Mouse (Mus musculus) forebrain, embryonic 10.5 days (tissue): ENCODE data around the gene Rab4a. TPM values are rescaled to one million over a fixed set of nuclear protein-coding genes. Genes with fewer than 3 reads are reported as not detected.

ENCODE experiments used
- DNase-seq: peaks from one replicate; pipeline ENCODE4 v3.0.0-alpha.2; 2017; ENCODE audit warnings: low spot score; ENCODE audit errors: extremely low spot score
- H3K27ac ChIP-seq: fragments of 300-500 bp; sonication (generic); 2 replicates; pipeline ENCODE4 v1.5.1; 2016; ENCODE audit warnings: mild to moderate bottlenecking
- H3K27me3 ChIP-seq: fragments of 300-500 bp; sonication (generic); 2 replicates; pipeline ENCODE4 v1.6.1; 2016; ENCODE audit warnings: mild to moderate bottlenecking; ENCODE audit not compliant: poor library complexity, severe bottlenecking
- H3K36me3 ChIP-seq: fragments of 300-500 bp; sonication (generic); replicated peaks from 2 replicates; pipeline ENCODE4 v1.6.1; 2016; ENCODE audit warnings: mild to moderate bottlenecking, moderate library complexity
- H3K4me1 ChIP-seq: fragments of 300-500 bp; sonication (generic); 2 replicates; pipeline ENCODE4 v1.6.1; 2016
- H3K4me3 ChIP-seq: fragments of 300-500 bp; sonication (generic); 2 replicates; pipeline ENCODE4 v1.5.1; 2016; ENCODE audit warnings: mild to moderate bottlenecking, moderate library complexity
- H3K9me3 ChIP-seq: fragments of 300-500 bp; sonication (generic); 2 replicates; pipeline ENCODE4 v1.6.1; 2016; ENCODE audit warnings: mild to moderate bottlenecking, moderate library complexity
- WGBS: fragments of 180-500 bp; shearing (Covaris S2); methylation state at CpG from one replicate; pipeline ENCODE4 v1.1.7; 2016; 5-methylcytosine and 5-hydroxymethylcytosine counted together
- polyA plus RNA-seq: library from polyadenylated mRNA; unstranded; fragments of >200 nt; fragmentation: Nextera tagmentation; extraction: Ambion mirVana; gene quantifications from 2 replicates; pipeline ENCODE4 v1.2.1, GENCODE M21; 2016

Gene Rab4a
- polyA plus RNA-seq, 1 experiment from 2014 or later, result 74.9 TPM

- Histone ChIP-seq H3K36me3 (peaks cover 59% of the 10 kb centered on the region), H3K27ac (no peak overlapping the region), H3K4me3 (no peak overlapping the region), H3K27me3 (no peaks in the 10 kb centered on the region), H3K9me3 (0 out of 2 replicates have a peak, but pooled peaks cover 2% of the 10 kb centered on the region), H3K4me1 (0 out of 2 replicates have a peak, but pooled peaks cover 3% of the 10 kb centered on the region)
- DNase-seq, result no peak
- 90% methylated on average over 12 of the region's 12 CpGs for WGBS
These were observed 36.3 kb downstream of the Rab4a start for GRCm38 (mm10) chr8:123842086-123842485.

GRCm38 (mm10) chr8:123844341-123844740 lies 38.6 kb downstream of the Rab4a start:
- H3K4me1 ChIP-seq, result 0 out of 2 replicates have a peak, but pooled peaks cover 4% of the 10 kb centered on the region
- H3K4me3 ChIP-seq, result no peak overlapping the region
- no peak overlapping the region for H3K27ac ChIP-seq
- H3K36me3 ChIP-seq, result peaks cover 40% of the 10 kb centered on the region
- 92% methylated on average over 7 of the region's 7 CpGs for WGBS
- DNase-seq, result no peak
- H3K9me3 ChIP-seq, result no peaks in the 10 kb centered on the region
- H3K27me3 ChIP-seq, result no peaks in the 10 kb centered on the region

- Histone ChIP-seq H3K4me1 (0 out of 2 replicates have a peak, but pooled peaks cover 4% of the 10 kb centered on the region), H3K27me3 (no peaks in the 10 kb centered on the region), H3K4me3 (no peak overlapping the region), H3K27ac (no peak overlapping the region), H3K9me3 (no peaks in the 10 kb centered on the region), H3K36me3 (peaks cover 40% of the 10 kb centered on the region)
- 95% methylated on average over 13 of the region's 13 CpGs for WGBS
- DNase-seq, result no peak
These were observed 39.3 kb downstream of the Rab4a start for GRCm38 (mm10) chr8:123845114-123845513.

GRCm38 (mm10) chr8:123845991-123846390 lies 40.2 kb downstream of the Rab4a start:
- Histone ChIP-seq H3K4me3 (no peak overlapping the region), H3K9me3 (no peaks in the 10 kb centered on the region), H3K4me1 (0 out of 2 replicates have a peak, but pooled peaks cover 4% of the 10 kb centered on the region), H3K27me3 (no peaks in the 10 kb centered on the region), H3K27ac (no peak overlapping the region), H3K36me3 (peaks cover 33% of the 10 kb centered on the region)
- WGBS, result 90% methylated on average over 10 of the region's 10 CpGs
- DNase-seq, result no peak

GRCm38 (mm10) chr8:123846509-123846908 lies 40.7 kb downstream of the Rab4a start:
- no peak for DNase-seq
- H3K4me1 ChIP-seq, result 0 out of 2 replicates have a peak, but pooled peaks cover 4% of the 10 kb centered on the region
- no peak overlapping the region for H3K27ac ChIP-seq
- no peak overlapping the region for H3K4me3 ChIP-seq
- H3K27me3 ChIP-seq, result no peaks in the 10 kb centered on the region
- no peaks in the 10 kb centered on the region for H3K9me3 ChIP-seq
- peaks cover 28% of the 10 kb centered on the region for H3K36me3 ChIP-seq
- WGBS, result 94% methylated on average over 12 of the region's 12 CpGs

- no peak for DNase-seq
- Histone ChIP-seq H3K9me3 (no peaks in the 10 kb centered on the region), H3K36me3 (peaks cover 18% of the 10 kb centered on the region), H3K27ac (no peak overlapping the region), H3K27me3 (no peaks in the 10 kb centered on the region), H3K4me1 (0 out of 2 replicates have a peak, but pooled peaks cover 4% of the 10 kb centered on the region), H3K4me3 (no peak overlapping the region)
- WGBS, result 69% methylated on average over 3 of the region's 3 CpGs
These were observed 41.8 kb downstream of the Rab4a start for GRCm38 (mm10) chr8:123847546-123847945.

GRCm38 (mm10) chr8:123849352-123849751 lies 43.6 kb downstream of the Rab4a start:
- H3K4me3 ChIP-seq, result no peak overlapping the region
- peaks cover 9% of the 10 kb centered on the region for H3K36me3 ChIP-seq
- WGBS, result 85% methylated on average over 4 of the region's 4 CpGs
- no peaks in the 10 kb centered on the region for H3K9me3 ChIP-seq
- H3K4me1 ChIP-seq, result 0 out of 2 replicates have a peak, but pooled peaks cover 4% of the 10 kb centered on the region
- H3K27ac ChIP-seq, result no peak overlapping the region
- DNase-seq, result no peak
- no peaks in the 10 kb centered on the region for H3K27me3 ChIP-seq

- Histone ChIP-seq H3K4me1 (0 out of 2 replicates have a peak, but pooled peaks cover 4% of the 10 kb centered on the region), H3K36me3 (peaks cover 5% of the 10 kb centered on the region; the same call in 1 of the 2 replicates), H3K27ac (no peak overlapping the region), H3K27me3 (no peaks in the 10 kb centered on the region), H3K9me3 (no peaks in the 10 kb centered on the region; the same call in 1 of the 2 replicates), H3K4me3 (no peak overlapping the region)
- 83% methylated on average over 5 of the region's 5 CpGs for WGBS
- DNase-seq, result no peak
These were observed 45.8 kb downstream of the Rab4a start for GRCm38 (mm10) chr8:123851590-123851989.

- WGBS, result 92% methylated on average over 1 of the region's 1 CpGs
- H3K9me3 ChIP-seq, result no peaks in the 10 kb centered on the region; the same call in 1 of the 2 replicates
These were observed 48.5 kb downstream of the Rab4a start for GRCm38 (mm10) chr8:123854252-123854651.

GRCm38 (mm10) chr8:123854733-123855475 lies 49.1 kb downstream of the Rab4a start:
- H3K27ac ChIP-seq, result no peak overlapping the region
- H3K27me3 ChIP-seq, result peaks cover 3% of the 10 kb centered on the region
- 86% methylated on average over 9 of the region's 9 CpGs for WGBS
- no peak overlapping the region for H3K4me3 ChIP-seq
- no peaks in the 10 kb centered on the region; the same call in 1 of the 2 replicates for H3K9me3 ChIP-seq
- no peak for DNase-seq
- H3K36me3 ChIP-seq, result peaks cover 5% of the 10 kb centered on the region; the same call in 1 of the 2 replicates
- H3K4me1 ChIP-seq, result peaks cover 17% of the 10 kb centered on the region

More at GRCm38 (mm10) chr8:123854252-123854651, 48.5 kb downstream of the Rab4a start:
- no peak for DNase-seq
- Histone ChIP-seq H3K4me1 (peaks cover 15% of the 10 kb centered on the region), H3K27ac (no peak overlapping the region), H3K27me3 (no peaks in the 10 kb centered on the region), H3K36me3 (peaks cover 5% of the 10 kb centered on the region; the same call in 1 of the 2 replicates), H3K4me3 (no peak overlapping the region)

- peak overlapping the region; percentile 98; the same call in 1 of the 2 replicates for H3K4me3 ChIP-seq
- no peaks in the 10 kb centered on the region; the same call in 1 of the 2 replicates for H3K9me3 ChIP-seq
- H3K27me3 ChIP-seq, result peaks cover 26% of the 10 kb centered on the region
- no peak overlapping the region for H3K27ac ChIP-seq
- H3K36me3 ChIP-seq, result peaks cover 5% of the 10 kb centered on the region; the same call in 1 of the 2 replicates
- DNase-seq, result no peak
- peaks cover 21% of the 10 kb centered on the region for H3K4me1 ChIP-seq
- 69% methylated on average over 3 of the region's 3 CpGs for WGBS
These were observed 51.6 kb downstream of the Rab4a start for GRCm38 (mm10) chr8:123857361-123857760.

- H3K4me3 ChIP-seq, result peak overlapping the region; percentile 98
- peaks cover 35% of the 10 kb centered on the region for H3K27me3 ChIP-seq
- peak overlapping the region; percentile 90 for H3K27ac ChIP-seq
- DNase-seq, result peak; percentile 48
- H3K4me1 ChIP-seq, result peaks cover 21% of the 10 kb centered on the region
- H3K36me3 ChIP-seq, result peaks cover 5% of the 10 kb centered on the region; the same call in 1 of the 2 replicates
- under 1% methylated on average over 17 of the region's 17 CpGs for WGBS
- H3K9me3 ChIP-seq, result no peaks in the 10 kb centered on the region; the same call in 1 of the 2 replicates
These were observed 52.8 kb downstream of the Rab4a start for GRCm38 (mm10) chr8:123858574-123858940.
